Mouse (Mus musculus) left cerebral cortex, adult 9 months (tissue): ENCODE measurements around the gene Osbpl2.

ENCODE experiments used
- DNase-seq, 2 experiments: peaks; one replicate each; pipeline ENCODE4 v3.0.0; 2022; ENCODE audit warnings: low spot score in 2 of 2

Osbpl2 gene

DNA sequence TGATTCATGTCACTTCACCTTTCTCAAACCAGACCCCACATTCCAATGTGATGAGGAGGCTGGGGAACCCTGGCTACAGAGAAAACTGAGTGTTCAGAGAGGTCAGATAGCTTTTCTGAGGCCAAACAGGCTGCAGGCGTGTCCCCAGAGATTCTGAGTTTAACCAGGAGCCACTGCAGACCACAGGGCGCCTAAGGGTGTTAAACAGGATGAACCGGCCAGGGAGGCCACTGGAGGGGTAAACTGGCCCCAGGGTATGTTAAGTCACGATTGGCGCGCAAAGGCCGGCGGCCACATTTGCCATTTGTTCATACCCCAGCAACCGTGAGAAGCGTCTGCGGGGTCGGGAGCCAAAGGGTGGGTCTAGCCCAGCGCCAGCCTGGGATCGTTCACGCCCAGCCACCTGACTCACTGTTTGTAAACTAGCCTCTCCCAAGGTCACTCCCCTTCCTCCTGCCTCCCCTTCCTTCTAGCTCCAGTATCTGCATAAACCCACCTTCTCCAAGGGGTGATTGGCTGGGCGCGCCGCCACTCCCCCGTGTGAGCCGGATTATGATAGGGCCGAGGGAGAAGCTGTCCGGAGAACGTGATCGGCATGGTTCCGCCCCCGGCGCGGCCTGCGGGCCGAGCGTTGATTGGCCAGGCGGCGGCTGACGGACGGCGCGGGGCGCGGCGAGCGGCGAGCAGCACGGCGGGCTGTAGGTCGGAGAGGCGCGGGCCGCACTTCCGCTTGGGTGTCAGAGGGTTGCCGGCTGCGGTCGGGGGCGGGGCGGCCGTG lies at the start of gene Osbpl2:
Gene Osbpl2, plus strand, starts transcription at position 646 of the 778 bp plus-strand sequence.
- DNase-seq: peak; percentile 98 to 100

DNA sequence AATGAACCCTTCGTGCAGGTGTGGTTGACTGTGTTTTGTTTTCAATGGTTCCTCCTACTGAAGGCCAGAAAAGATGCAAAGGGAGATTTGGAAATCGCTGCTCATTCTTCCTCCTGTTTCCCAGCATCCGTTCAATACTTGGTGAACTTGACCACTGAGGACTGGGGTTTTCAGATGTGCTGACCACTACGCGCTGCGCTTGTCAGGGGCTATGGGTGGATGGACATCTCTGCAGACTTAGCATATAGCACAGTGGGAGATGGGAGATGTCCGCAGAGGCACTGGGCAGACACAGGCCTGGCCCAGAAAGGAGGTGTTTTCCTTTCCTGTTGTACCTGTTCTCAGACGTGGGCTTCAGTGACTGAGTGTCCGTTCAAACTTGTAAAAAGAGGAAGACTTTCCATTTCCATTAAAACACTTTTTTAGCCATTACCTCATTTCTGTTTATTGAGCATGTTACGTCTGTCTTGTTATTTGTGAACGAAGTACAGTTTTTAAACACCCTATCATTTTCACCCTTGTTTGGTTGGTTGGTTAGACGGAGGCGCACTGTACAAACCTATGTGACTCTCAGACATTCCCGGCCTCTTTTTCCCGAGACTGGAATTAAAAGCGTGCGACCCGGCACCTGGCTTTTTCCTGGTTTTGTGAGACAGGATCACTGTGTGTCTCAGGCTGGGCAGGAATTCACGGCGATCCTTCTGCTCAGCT lies 49.2 kb upstream of the Osbpl2 start:
- DNase-seq: no peak

- DNase-seq: peak; percentile 88 to 96
Observed at GRCm38 (mm10) chr2:180070481-180071453, 48.3 kb upstream of the Osbpl2 start, which contains the start of gene Mtg2. TSS of gene Mtg2 (plus strand) at chr2:180070588.

DNA sequence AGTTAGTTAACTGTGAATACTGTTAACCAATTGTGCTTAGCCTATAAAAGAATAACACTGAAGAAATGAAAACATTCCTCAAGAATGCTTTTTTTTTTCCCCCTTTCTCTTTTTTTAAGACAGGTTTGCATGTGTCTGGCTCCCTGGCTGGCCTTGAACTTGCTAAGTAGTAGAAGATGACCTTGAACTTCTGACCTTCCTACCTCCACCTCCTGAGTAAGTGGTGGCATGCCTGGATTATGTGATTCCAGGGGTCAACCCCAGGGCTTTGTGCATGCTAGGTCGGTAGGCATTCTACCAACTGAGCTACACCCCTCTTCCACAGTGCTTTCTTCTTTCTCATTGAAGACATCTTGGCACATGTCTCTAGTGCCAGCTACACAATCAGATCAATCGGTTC lies 47.4 kb upstream of the Osbpl2 start:
- no peak for DNase-seq

DNA sequence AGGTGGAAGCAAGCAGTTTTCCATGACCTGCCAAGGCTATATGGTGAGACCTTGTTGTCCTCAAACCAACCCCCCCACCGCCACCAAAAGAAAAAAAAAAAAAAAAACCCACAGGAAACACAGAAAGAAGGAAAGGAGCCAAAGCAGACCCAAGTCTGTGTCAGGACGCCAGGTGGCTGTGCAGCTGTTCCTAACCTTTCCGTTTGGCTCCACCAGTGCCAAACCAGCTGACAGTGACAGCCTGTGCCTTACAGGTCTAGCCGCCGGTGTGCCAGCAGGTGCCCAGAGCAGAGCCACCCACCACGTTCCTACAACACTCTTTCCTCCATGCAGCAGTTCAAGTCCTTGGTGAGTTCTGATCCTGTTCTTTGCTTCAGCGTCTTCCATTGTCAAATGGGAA lies 46.2 kb upstream of the Osbpl2 start:
- no peak for DNase-seq

DNA sequence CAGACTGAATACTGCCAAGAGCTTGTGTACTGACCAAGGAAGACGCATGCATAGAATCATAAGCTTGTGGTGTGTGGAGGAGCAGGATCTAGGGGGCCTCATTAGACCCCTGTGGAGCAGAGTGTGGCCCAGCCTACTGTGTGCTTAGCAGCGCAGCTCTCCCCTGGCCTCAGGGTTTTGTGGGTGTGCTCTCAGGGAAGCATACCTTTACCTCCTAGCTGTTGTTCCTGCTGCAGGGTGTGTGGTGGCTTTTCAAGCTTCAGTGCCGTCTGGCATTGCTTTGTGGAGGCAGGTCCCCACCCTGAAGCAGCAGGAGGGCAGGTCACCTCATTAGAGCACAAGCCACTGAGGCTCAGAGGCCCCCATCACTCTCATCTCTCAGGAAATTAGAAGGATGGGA lies 41.5 kb upstream of the Osbpl2 start:
- no peak for DNase-seq

- no peak for DNase-seq
Observed at GRCm38 (mm10) chr2:180080680-180081079, 38.4 kb upstream of the Osbpl2 start.

- no peak for DNase-seq
Observed at GRCm38 (mm10) chr2:180083063-180083462, 36.0 kb upstream of the Osbpl2 start.

DNA sequence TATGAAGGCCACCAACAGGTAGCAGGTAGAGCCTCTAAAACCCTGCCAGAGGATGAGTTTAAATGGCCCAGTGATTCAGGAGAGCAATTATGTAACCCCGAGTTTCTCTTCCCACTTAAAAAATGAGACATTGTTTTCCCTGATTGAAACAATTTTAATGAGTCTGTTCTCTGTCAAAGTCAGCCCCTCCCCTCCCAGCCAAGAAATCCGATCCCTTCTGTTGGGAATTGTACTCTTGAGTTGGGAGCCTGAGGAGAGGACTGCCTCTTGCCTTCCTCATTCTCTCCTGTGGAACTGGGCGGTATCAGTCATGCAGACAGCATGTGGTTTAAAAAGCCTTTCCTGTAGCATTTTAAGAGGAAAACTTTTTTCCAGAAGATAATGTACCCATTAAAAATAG lies 34.5 kb upstream of the Osbpl2 start:
- no peak for DNase-seq

- DNase-seq: no peak
Observed at GRCm38 (mm10) chr2:180085926-180086636, 33.0 kb upstream of the Osbpl2 start.

GRCm38 (mm10) chr2:180086637-180087027 lies 32.5 kb upstream of the Osbpl2 start:
- no peak for DNase-seq

- no peak for DNase-seq
Observed at GRCm38 (mm10) chr2:180087472-180087871, 31.6 kb upstream of the Osbpl2 start.

GRCm38 (mm10) chr2:180090285-180090684 lies 28.8 kb upstream of the Osbpl2 start:
- no peak for DNase-seq

GRCm38 (mm10) chr2:180095711-180096110 lies 23.4 kb upstream of the Osbpl2 start:
- no peak for DNase-seq

- DNase-seq: no peak
Observed at GRCm38 (mm10) chr2:180097585-180097984, 21.5 kb upstream of the Osbpl2 start.

DNA sequence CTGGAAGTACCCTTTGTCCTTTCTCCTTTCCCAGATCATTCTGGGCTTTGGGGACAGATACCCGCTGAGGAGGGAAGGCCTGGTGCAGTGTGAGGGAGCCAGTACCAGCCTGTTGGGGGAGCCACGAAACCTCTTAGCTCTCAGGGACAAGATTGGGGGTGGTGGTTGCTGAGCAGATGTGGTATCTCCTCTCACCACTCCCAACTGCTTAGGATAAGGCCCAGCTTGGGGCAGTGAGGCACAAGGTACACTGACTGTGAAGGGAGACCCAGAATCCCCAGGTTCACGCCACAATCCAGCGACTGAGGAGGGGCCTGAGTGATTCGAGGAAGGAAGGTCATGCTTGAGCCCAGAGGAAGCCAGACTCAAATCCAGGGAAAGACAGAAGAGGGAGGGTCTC lies 20.9 kb upstream of the Osbpl2 start:
- no peak for DNase-seq

DNA sequence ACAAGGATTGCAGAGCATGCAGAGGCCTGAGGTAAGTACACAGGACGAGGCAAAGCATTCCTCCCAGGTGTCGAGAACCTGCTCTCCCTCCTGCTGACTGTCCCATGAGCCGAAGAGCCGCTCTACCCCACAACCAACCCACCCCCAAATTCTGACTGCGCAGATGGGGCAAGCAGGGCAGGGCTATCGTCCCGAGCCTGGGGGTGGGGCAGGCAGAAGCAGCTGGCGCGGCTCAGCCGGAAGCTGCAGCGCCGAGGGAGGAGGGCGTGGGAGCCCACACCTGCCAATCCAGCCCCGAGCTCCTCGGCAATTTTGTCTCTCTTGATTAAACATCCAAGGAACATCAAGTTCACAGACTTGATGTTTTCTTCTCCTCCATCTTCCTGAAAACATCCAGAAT lies 19.6 kb upstream of the Osbpl2 start:
- DNase-seq: no peak

DNA sequence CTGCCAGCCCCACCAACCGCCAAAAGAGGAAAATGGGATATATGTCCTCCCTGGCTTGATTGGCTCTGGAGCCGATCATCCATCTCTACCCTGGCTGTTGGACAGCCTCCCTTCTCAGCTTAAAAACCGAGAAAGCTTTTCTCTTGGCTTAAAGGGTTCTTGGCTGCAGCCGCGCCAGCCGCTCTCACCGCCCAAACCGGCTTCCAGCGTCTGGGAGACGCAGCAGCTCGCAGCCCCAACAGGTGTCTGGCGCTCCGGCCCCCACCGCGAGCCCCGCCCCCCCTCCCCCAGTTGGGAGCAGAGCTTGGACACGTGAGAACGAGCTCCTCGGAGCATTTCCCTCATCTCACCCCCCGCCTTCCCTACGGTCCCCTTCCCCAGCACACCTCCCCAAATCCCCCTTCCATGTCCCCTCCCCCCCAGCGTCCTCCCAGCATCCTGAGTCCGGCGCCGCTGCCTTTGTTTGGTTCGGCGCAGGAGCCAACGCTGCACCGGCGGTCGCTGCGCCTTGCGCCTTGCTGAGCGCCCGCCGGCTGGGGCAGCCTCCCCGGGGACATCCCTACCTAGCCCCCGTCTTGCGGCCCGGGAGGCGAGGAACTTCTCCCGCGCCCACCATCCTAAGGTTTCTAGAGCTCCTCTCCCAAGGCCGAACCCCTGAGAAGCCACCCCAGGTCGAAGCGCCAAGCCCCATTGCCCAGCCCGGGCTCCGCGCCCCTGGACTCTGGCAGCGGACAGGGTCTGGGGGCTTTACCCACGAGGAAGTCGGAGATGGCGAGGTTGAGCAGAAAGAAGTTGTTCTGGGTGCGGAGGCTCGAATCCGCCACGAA lies 15.7 kb upstream of the Osbpl2 start:
- DNase-seq: no peak

DNA sequence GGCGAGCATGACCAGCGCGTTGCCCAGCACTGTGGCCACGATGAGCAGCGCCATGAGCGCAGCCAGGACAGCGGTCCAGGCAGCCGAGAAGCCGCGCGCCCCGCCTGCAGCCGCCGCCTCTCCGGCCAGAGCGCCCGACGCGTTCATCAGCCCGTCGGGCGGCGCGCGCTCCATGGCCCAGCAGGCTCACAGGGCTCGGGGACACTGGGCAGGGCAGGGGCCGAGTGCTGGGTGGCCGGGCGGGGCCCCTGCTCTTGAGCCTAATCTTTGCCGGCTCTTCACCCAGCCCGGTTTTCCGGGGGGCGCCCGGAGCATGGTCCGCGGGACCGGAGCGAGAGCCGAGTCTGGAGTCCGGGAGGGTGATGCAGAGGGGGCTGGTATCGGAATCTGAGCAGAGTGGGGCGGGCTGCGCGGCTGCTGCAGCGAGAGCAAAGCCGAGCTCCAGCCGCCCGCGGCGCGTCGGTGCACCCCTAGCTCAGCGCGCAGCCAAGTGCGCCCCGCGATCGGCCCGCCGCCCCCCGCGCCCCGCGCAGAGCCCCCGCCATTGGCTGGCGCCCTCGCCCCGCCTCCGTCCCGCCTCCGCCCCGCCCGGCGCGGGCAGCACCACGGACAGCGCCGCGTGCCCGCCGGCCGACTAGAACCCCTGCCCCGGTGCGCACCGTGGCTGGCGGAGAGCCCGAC lies 15.0 kb upstream of the Osbpl2 start, which contains the start of gene Hrh3:
Gene Hrh3, minus strand, starts transcription at position 511 of the 681 bp plus-strand sequence.
- DNase-seq: peak in 1 of 2 experiments; percentile 45
